Comparison of ENCODE assay signal across 9 mouse cellular contexts in the genomic region with DNA sequence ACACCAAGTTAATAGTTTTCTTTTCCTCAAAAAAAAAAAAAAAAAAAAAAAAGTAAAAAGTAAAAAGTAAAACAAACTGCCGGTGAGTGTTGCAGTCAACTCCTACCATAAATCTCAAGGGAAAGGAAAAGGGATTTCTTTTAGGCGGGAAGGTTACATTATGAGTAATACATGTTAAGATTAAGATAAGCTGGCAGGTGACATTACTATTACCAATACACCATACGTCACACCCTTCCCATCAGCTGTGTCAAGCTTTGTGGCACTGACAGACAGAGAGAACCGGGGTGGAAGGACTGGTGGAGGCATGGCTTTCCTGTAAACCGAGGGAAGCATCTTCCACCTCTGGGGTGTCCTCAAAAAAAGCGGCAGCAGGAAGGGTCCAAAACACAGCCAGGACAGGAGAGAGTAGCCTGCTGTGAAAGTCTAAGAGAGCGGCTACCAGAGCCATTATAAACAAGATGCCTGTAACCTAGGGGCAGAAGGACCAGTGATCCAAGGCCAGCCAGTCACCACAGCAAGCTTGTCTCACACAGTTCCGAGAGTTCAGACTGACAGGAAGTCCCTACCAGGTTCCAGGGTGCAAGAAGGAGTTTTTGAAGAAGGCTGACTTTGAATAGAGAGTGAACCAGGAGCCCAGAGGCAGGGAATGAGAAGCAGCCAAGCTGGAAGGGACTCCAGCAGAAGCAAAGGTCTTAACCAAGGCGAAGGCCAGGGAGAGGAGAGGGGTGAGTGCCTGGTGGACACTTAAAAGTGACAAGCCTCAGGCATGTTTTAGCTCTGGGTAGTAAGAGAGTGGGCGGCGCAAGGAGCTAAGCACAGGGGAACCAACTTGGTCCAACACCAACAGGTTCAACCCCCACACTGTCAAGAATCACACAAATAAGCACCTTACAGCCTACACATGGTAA. TPM values are rescaled to one million over a fixed set of nuclear protein-coding genes. Genes with fewer than 3 reads are reported as not detected.
DNase-seq lines count a peak whose midpoint lies in the region; ATAC-seq and TF ChIP-seq lines count a peak whose summit lies in the region.
"Had no signal": no experiment of that assay in that cellular context is flagged by ENCODE, and none has a peak within 500 bp of the region (broad histone marks: within the 10 kb centered on the region; RNA-seq: fewer than 3 reads in every experiment).

No protein-coding gene starts in this region.

- DNase-seq in left cerebral cortex, adult 2 months (ENCODE audit: extremely low spot score in 1 of 2, low spot score in 2 of 2), result no peak
- no peak for DNase-seq in left cerebral cortex, adult 8-10 months (ENCODE audit: low spot score in 2 of 2)
- no peak for DNase-seq in spleen, adult 18-20 months
- no peak for DNase-seq in kidney, adult 18-20 months
- DNase-seq: adrenal gland, postnatal 25 days; kidney, adult 9 months had no signal

- no peak for ATAC-seq in embryonic facial prominence, embryonic 13.5 days (ENCODE audit: insufficient number of reproducible peaks, insufficient read depth, low FRiP score, low TSS enrichment, low read depth)
- ATAC-seq in intestine, embryonic 16.5 days, result no peak

- peak overlapping the region; percentile 92; the same call in 1 of the 2 replicates for H3K4me3 ChIP-seq in left cerebral cortex, adult 2 months
- H3K4me3 ChIP-seq in embryonic facial prominence, embryonic 13.5 days, result peak overlapping the region; percentile 97
- peak overlapping the region; percentile 93; the same call in 1 of the 2 replicates for H3K4me3 ChIP-seq in intestine, embryonic 16.5 days (ENCODE audit: low read length)
- peak overlapping the region; percentile 7 for H3K4me3 ChIP-seq in olfactory bulb, adult 2 months (ENCODE audit: insufficient read depth, low read depth, low read length)

- intact Hi-C loops in left cerebral cortex, adult 2 months (cut with DNase I), result no loop called here

- H3K9ac ChIP-seq in embryonic facial prominence, embryonic 13.5 days, result peak overlapping the region; percentile 23; the same call in 1 of the 2 replicates
- 0 out of 2 replicates have a peak overlapping the region, but pooled peaks have one; percentile 44 for H3K9ac ChIP-seq in intestine, embryonic 16.5 days (ENCODE audit: low read depth, low read length)

- H3K9me3 ChIP-seq in embryonic facial prominence, embryonic 13.5 days, result no peaks in the 10 kb centered on the region
- H3K9me3 ChIP-seq in intestine, embryonic 16.5 days (ENCODE audit: control insufficient read depth, low read length), result no peaks in the 10 kb centered on the region

- H3K27ac ChIP-seq in left cerebral cortex, adult 2 months, result no peak overlapping the region
- no peak overlapping the region for H3K27ac ChIP-seq in embryonic facial prominence, embryonic 13.5 days
- no peak overlapping the region for H3K27ac ChIP-seq in intestine, embryonic 16.5 days (ENCODE audit: low read length)
- H3K27ac ChIP-seq in olfactory bulb, adult 2 months (ENCODE audit: insufficient read depth, low read depth, low read length), result no peak overlapping the region

- H3K36me3 ChIP-seq in embryonic facial prominence, embryonic 13.5 days, result peaks cover 8% of the 10 kb centered on the region
- H3K36me3 ChIP-seq in intestine, embryonic 16.5 days (ENCODE audit: control insufficient read depth, insufficient read depth, low read length), result 0 out of 2 replicates have a peak, but pooled peaks cover 3% of the 10 kb centered on the region

- peak overlapping the region; percentile 89 for H3K4me2 ChIP-seq in embryonic facial prominence, embryonic 13.5 days
- peak overlapping the region; percentile 94 for H3K4me2 ChIP-seq in intestine, embryonic 16.5 days (ENCODE audit: low read depth, low read length)

- 69% methylated on average over 11 of the region's 11 CpGs for WGBS in embryonic facial prominence, embryonic 13.5 days
- 61% methylated on average over 11 of the region's 11 CpGs for WGBS in intestine, embryonic 16.5 days
- WGBS in olfactory bulb, adult 2 months, result 59% methylated on average over 11 of the region's 11 CpGs

- no peak for TF ChIP-seq CTCF in left cerebral cortex, adult 2 months (IDR thresholded peaks at IDR 0.05)
- no peak for TF ChIP-seq CTCF in olfactory bulb, adult 2 months (IDR thresholded peaks at IDR 0.05; ENCODE audit: insufficient read depth, low read depth, low read length)

- H3K4me1 ChIP-seq in embryonic facial prominence, embryonic 13.5 days, result peaks cover 28% of the 10 kb centered on the region
- H3K4me1 ChIP-seq in intestine, embryonic 16.5 days (ENCODE audit: control insufficient read depth, insufficient read depth, low read length), result peaks cover 21% of the 10 kb centered on the region
- H3K4me1 ChIP-seq in olfactory bulb, adult 2 months (ENCODE audit: control insufficient read depth, insufficient read depth, low read length), result peaks cover 19% of the 10 kb centered on the region

- no peak for TF ChIP-seq POLR2A in olfactory bulb, adult 2 months (IDR thresholded peaks at IDR 0.05; ENCODE audit: insufficient read depth, low read depth, low read length)

- no peaks in the 10 kb centered on the region for H3K27me3 ChIP-seq in embryonic facial prominence, embryonic 13.5 days
- H3K27me3 ChIP-seq in intestine, embryonic 16.5 days (replicated peaks; ENCODE audit: control insufficient read depth, insufficient read depth, low read length), result no peaks in the 10 kb centered on the region

RNA-seq across cellular contexts. Expression of a gene that starts 2.2 kb away (rescaled TPM):
- 10 to 100 TPM; 39.8 to 41.5 TPM for total RNA-seq in left cerebral cortex, adult 2 months (2021)
- 10 to 100 TPM; 38.7 to 43.9 (median 41.0) TPM for total RNA-seq in left cerebral cortex, adult 8-10 months (2022)
- polyA plus RNA-seq in embryonic facial prominence, embryonic 13.5 days (2015; fragmentation: Nextera tagmentation; extraction: Ambion mirVana), result 11.2 and 12.6 TPM in 2 replicates
- polyA plus RNA-seq in intestine, embryonic 16.5 days (2015; fragmentation: Nextera tagmentation; extraction: Ambion mirVana), result 4.9 and 5.8 TPM in 2 replicates
- polyA plus RNA-seq in olfactory bulb, adult 2 months (2012; ENCODE audit: insufficient read depth, insufficient read length, low replicate concordance, missing spikeins), result 94.2 TPM in 1 of 2 replicates, not detected in the other

Comparison
In these comparisons a context has a peak if more than half of its experiments do, and no peak if none do; other contexts are left out.
1. H3K4me3 ChIP-seq: peak in every context shown above with its lines; median percentile 97 in embryonic facial prominence, embryonic 13.5 days; 93 in intestine, embryonic 16.5 days; 92 in left cerebral cortex, adult 2 months; 7 in olfactory bulb, adult 2 months.